Mouse (Mus musculus) thymus, postnatal 25 days (tissue): ENCODE measurements around the gene Prickle1.

Experiments used
- DNase-seq: peaks from one replicate; pipeline ENCODE4 v3.0.0; 2022

Gene Prickle1

DNA sequence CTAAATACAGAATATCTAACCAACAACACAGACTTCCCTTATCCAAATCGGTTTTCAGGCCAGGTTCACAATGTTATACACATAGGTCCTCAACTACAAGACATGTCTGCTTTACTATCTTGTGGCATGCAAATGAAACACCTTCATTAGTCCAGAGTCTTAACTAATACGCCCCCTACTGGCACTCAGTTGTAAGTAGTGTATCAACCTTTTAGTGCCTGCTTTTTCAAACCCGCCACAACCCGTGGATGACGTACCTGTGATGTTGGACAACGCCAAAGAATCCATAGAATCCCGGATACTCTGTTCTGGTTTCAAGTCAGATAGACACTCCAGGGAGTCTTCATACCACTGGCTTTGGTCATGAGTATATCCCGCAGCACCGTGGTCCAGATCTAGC is 93.0 kb downstream of the Prickle1 start:
- DNase-seq, result no peak

DNA sequence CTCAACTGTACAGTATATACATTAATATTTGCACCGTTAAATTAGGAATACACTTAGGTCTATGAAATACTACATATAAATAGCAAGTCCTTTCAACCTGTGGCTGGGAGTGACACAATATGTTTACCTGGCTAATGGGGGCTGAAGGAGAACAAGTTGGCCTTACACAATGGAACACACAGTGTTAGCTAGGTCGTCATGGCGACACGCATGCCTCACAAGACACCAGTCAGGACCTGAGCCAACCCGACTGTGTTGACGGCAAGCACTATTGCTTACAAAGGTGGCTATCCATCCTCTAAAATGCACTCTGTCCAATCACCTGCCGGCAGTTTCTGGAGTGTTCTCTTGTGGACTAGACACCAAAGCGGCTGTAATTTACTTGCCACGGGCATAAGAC is 95.8 kb downstream of the Prickle1 start:
- DNase-seq, result no peak

DNA sequence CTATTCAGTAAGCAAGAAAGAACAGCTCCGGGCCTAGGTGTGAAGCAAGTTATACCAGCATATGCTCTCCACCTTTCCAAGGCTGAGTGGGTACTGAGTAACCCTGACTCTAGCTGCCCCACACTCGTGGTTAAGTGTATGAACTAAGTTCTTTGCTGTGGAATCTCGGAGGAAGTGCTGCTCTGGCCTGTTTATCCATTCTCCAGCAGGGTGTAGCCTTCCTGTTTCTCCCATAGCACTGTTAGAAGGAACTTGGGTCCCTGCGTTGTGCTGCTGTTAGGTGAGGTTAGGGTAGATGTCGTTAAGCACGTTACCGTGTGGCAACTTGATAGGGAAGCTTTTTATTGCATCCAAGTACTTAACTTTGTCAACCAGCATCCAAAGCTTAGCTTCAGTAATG is 101.0 kb downstream of the Prickle1 start:
- no peak for DNase-seq

DNA sequence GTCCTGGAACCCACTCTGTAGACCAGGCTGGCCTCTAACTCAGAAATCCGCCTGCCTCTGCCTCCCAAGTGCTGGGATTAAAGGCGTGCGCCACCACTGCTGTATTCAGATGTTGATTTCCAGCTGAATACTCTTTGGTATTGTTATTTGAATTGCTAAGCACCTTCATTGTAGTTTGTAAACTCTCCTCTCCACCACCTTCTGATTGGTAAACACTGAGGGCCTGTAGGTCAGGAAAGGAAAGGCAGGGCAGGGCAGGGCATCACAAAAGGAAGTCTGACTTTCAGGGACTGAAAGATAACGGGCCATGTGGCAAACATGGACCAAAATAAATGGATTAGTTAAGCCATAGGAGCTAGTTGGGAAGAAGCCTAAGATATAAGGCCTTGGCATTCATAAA is 106.1 kb downstream of the Prickle1 start:
- no peak for DNase-seq

DNA sequence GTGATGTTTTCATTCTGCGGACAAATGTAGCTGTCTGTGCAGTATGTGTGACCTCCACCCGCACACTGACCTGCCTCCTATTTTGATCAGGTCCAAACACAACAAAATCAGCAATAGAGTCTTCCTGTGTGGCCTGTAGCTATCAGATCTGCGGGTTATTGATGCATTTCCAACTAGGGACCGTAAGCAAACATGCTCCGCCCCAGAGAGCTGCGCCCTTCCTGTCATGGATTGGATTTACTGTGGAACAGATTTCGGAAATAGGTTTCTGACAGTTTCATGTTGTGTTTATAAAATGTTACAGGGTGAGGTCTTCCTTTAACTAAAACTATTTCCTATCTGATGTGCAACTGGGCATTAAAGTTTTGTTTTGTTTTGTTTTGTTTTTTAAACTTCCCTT is 109.6 kb downstream of the Prickle1 start:
- DNase-seq, result no peak

DNA sequence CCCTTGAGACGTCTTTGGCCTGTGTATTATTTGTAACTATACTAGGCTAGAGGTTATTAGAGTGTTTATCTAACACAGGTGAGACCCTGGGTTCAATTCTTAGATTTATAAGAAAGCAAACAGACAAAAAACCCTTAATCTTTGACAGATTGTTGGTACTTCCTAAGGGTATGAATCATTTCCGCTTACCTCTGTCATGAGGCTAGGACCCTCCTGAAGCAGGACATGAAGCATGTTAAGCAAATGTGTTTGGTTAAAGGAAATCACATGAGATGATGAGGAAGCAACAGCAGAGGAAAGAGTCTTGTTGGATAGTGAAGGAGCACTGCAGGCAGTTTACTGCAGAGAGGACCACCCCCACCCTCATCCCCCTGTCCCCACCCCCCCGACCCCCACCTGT is 110.4 kb downstream of the Prickle1 start:
- no peak for DNase-seq

DNA sequence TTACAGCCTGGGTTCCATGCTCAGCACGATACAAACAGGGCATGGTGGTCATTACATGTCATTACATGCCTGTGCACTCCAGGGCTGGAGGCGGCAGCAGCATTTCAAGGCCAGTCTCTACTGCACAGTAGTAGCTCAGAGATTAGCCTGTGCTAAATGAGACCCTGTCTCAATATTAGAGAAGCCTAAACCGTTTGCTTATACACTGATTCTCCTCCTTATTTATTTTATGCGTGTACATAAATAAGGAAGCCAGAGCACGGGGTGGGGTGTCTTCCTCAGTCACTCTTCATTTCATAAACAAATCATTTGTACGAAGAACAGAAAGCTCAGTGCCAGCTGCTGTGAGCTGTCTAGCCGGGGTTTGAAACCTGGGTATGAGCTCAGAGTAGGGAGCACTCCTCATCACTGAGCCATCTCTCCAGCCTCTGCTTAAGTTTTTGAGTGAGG is 111.4 kb downstream of the Prickle1 start:
- DNase-seq, result no peak

DNA sequence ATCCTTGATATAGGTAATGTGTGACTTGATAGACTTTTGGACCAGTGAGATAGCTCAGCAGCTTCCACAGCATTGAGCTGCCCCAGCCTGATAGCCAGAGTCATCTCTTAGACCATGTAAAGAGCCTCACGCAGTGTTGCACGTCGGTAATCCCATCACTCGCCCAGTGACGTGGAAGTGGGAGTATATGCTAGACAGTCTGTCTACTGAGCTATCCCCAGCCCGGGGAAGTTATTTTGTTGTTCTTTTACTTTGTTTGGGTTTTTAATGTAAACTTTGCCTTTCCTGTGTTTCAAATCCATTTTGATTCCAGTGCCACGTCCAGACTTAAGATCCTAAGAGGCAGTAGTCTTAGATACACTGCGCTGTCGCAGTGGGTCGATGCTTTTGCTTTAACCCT is 114.6 kb downstream of the Prickle1 start:
- DNase-seq, result no peak

DNA sequence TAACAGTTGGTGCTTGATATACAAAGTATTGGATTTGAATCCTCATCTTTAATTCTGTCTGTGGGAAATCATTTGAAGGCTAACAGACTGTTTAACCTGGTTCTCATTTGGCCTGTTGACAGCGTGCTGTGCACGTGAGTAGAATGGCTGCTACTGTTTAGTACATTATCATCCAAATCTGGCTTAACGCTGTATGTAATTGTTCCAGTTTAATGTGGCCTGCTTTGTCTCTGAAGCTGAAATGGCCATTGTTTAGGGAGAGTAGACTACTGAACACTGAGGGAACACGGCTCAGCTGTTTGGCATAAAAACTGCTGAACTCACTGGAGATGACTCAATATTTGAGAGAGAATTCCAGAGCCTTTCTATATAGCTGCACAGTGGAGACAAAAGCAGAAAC is 116.2 kb downstream of the Prickle1 start:
- no peak for DNase-seq

DNA sequence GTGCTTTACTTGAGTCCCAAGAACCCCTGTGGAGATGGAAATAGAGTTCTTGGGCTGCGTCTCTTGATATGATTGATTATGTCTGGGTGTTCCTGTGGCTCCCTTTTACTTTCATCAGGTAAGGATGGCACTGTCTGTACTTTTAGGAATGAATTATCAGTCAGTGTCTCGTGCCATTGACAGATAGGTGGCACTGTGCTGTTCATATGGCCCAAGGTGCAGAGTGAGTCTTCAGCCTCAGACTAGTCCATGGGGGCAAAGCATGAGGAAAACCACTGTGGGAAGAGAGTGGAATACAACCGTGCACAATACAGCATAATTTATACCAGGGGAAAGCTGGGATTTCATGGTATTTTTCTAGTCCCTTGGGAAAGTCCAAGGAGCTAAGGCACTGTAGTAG is 117.0 kb downstream of the Prickle1 start:
- DNase-seq, result no peak

DNA sequence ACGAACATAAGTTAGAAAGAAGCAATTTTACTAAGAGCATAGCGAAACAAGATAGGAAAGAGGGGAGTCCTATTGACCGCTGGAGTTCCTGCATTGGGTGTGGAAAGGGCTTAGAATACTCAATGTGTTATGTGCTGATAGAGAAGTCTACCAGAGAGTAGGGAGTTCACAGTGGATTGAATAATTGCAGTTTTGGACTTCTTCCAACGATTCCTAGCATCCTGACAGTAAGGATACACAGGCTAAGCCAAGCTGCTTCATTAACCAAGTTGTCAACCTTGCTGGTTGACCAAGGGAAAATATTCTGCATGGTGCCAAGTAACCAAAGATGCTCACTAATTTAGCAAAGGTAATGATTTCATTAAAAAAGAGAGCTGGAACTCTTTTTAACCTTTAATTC is 118.0 kb downstream of the Prickle1 start:
- DNase-seq, result no peak

DNA sequence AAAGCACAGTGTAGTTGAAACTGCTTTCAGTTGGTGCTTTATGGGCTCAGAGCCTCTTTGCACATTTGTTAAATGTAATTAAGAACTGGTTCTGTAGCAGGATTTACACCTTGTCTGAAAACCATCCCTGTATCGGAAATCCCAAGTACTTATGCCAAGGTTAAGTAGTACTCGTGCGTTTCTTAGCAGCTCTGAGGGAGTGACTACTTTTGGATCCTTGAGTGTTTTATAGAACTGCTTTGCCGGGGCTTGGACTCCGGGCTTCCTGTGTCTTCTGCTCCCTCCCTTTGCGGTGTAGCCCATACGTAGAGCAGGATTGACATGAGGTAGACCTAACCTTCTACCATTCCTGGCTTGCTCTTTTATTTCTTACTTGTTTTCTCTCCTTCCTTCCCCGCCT is 120.0 kb downstream of the Prickle1 start:
- no peak for DNase-seq

DNA sequence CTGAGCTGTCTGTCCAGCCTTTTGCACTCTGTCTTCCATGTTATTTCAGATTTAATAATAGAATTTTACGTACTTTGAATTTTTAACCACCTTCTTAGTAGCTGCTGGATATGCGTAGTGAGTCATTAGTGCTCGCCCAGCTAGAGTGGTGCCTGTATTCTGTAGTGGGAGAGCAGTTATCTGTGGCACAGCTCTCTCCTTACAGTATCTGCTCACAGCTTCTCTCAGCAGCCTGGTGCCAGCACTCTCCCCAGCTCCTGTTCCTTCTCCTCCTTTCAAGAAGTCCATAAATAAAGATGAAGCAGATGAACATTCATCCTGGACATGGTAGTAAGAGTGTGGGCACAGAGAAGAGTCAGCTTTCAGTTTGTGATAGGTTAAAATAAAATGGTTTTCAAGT is 121.4 kb downstream of the Prickle1 start:
- no peak for DNase-seq

DNA sequence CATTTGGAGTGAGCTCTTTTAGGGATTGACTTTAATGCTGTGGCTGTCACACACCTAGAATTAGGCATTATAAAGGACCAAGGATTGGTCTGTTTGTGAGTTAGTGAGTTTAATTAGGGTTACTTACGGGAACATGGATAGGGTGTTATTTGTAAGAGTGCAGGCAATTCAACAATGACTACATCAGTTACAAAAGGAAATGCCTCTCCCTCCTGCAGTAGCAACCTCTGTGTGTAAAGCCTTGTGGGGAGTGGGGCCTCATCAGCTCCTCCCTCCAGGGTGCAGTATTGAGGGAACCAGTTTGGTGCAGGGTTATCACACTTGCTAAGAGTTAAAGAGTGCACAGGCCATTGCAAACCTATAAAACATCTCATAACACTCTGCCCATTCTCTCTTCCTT is 123.6 kb downstream of the Prickle1 start:
- DNase-seq, result peak; percentile 11

DNA sequence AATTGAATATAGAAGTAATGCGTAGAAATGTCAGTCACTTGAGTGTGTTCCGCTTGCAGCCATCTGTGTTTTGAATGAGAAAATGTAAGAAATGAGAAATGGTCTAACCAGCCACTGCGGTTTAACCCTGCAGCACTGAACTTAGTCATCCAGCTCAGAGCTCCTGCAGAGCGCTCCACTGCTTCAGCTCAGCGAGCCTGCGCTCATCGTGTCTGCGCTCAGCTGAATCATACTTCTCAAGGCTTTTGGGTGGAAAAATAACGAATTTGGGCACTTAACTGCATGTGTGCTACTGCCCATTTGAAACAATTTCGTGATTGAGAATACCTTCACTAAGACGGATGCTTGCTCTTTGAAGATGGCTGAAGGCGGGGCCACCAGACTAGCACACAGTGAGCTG is 124.0 kb downstream of the Prickle1 start:
- peak; percentile 12 for DNase-seq

DNA sequence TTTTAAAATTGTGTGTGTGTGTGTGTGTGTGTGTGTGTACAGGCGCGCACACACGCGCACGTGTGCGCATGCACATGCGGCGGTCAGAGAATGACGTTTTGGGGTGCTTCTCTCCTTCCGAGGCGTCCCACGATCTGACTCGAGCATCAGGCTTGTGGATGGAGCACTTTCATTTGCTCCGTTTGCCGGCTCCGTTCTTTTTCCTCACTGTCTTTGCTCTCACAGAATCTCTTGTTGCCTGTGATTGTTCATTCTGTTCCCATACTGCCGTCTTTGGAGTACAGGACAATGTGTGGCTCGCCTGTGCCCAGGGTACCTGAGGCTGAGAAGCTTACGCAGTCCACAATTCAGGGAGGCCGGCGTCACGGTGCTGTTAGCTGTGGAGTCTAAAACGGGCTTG is 134.6 kb downstream of the Prickle1 start:
- no peak for DNase-seq

DNA sequence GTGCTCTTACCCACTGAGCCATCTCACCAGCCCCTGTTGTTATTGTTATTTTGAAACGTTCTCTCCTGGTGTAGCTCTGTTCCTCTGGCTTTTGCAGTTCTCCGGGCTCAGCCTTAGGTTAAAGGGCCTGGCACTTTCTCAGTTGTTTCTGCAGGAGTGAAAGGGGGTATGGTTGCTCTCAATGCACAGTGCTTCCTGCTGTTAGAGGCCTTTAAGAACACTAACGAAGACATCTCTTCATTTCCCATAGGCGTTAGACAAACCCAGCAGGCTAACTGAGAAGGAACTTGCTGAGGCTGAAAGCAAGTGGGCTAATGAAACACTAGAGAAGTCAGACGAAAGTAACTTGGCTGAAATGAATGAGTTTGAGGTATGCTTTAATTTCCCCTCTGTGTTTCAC is 136.3 kb downstream of the Prickle1 start:
- no peak for DNase-seq

DNA sequence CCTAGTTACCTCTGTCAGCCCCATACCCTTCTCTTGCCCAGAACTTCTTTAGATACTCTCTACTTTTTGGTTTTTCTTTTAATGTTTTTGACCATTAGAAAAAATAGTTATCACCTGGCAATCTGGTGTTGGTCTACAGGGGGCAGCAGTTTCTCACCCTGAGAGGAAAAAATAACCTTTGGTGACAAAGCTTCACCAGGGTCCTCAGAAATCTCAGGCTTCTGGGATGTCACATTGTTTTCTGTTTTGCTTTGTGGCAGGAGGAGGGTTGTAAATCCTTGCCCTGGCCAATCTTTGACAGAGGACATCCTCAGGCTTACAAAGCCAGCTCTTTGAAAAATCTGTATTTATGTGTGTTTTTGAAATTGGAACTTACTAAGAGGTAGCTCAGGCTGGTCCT is 139.7 kb downstream of the Prickle1 start:
- DNase-seq, result no peak

DNA sequence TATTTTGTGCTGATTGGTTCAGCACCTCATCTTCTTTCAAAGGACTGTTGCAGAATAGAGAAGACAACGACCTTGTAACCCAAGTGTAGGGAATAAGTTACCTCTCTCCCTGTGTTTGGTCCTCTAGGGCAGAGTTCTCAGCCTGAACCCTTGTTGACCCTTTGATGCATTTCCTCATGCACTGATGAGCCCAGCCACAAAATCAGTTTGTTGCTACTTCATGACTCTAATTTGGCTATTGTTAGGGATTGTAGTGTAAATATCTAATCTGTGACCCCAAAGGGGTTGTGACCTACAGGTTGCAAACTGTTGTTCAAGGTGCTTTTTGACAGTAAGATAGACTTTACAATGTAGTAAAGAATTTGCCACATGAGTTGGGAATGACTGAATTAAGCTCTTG is 142.4 kb downstream of the Prickle1 start:
- no peak for DNase-seq
